In the genomic region with DNA sequence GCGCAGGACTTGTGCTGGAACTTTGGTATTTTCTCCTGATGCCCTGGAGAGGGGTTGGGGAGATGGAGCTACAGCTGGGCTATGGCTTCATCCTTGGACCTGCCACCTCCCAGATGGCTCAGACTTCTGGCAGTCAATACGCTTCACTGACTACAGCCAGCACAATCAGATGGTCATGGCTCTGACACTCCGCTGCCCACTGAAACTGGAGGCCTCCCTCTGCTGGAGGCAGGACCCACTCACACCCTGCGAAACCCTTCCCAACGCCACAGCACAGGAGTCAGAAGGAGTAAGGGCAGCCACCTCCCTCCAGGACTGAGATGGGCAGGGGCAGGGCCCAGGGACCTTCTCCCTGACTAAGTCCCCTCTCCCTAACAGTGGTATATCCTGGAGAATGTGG, we compare ENCODE assay signal across 12 mouse cellular contexts. TPM values are rescaled to one million over a fixed set of nuclear protein-coding genes. Genes with fewer than 3 reads are reported as not detected.
DNase-seq lines count a peak whose midpoint lies in the region; ATAC-seq lines count a peak whose summit lies in the region.
"Had no signal": no experiment of that assay in that cellular context is flagged by ENCODE, and none has a peak within 500 bp of the region (broad histone marks: within the 10 kb centered on the region; RNA-seq: fewer than 3 reads in every experiment).

No protein-coding gene starts in this region.

- no peak for DNase-seq in kidney, adult 18-20 months
- peak; percentile 49 for DNase-seq in lung, postnatal 10 days
- DNase-seq in lung, postnatal 25 days (ENCODE audit: low spot score) = no peak
- DNase-seq in embryonic facial prominence, embryonic 14.5 days (ENCODE audit: low spot score) = no peak
- DNase-seq in retina, postnatal 1 day = peak; percentile 78
- DNase-seq in left cerebral cortex, postnatal 36 days (ENCODE audit: low spot score in 2 of 2) = no peak
- DNase-seq: gastrocnemius, postnatal 36 days had no signal

- H3K4me1 ChIP-seq in kidney, embryonic 14.5 days (ENCODE audit: control insufficient read depth, insufficient read depth, low read length) = peaks cover 9% of the 10 kb centered on the region; the same call in 1 of the 2 replicates
- H3K4me1 ChIP-seq in embryonic facial prominence, embryonic 14.5 days (ENCODE audit: control insufficient read depth, insufficient read depth, low read length) = peaks cover 7% of the 10 kb centered on the region; the same call in 1 of the 2 replicates

- ATAC-seq in kidney, embryonic 14.5 days (ENCODE audit: low FRiP score, low TSS enrichment) = peak; percentile 55
- no peak for ATAC-seq in embryonic facial prominence, embryonic 14.5 days (ENCODE audit: low read depth)
- ATAC-seq: forebrain, embryonic 14.5 days had no signal

- peaks cover 8% of the 10 kb centered on the region; the same call in 1 of the 2 replicates for H3K27me3 ChIP-seq in kidney, embryonic 14.5 days (ENCODE audit: control insufficient read depth, insufficient read depth, low read length)
- H3K27me3 ChIP-seq in embryonic facial prominence, embryonic 14.5 days (replicated peaks; ENCODE audit: control insufficient read depth, insufficient read depth, low read length) = peaks cover 13% of the 10 kb centered on the region

- WGBS in kidney, embryonic 14.5 days = 31% methylated on average over 5 of the region's 5 CpGs
- 48% methylated on average over 5 of the region's 5 CpGs for WGBS in embryonic facial prominence, embryonic 14.5 days

- H3K36me3 ChIP-seq in kidney, embryonic 14.5 days (ENCODE audit: control insufficient read depth, insufficient read depth, low read length) = no peaks in the 10 kb centered on the region
- no peaks in the 10 kb centered on the region for H3K36me3 ChIP-seq in embryonic facial prominence, embryonic 14.5 days (ENCODE audit: control insufficient read depth, insufficient read depth, low read length)

- no peak overlapping the region for H3K27ac ChIP-seq in kidney, embryonic 14.5 days (ENCODE audit: low read depth, low read length)
- H3K27ac ChIP-seq in embryonic facial prominence, embryonic 14.5 days (replicated peaks; ENCODE audit: low read depth, low read length) = no peak overlapping the region

- intact Hi-C loops in left cerebral cortex, postnatal 36 days (cut with DNase I) = no loop called here

- no peaks in the 10 kb centered on the region for H3K9me3 ChIP-seq in kidney, embryonic 14.5 days (ENCODE audit: control insufficient read depth, low read length)
- H3K9me3 ChIP-seq in embryonic facial prominence, embryonic 14.5 days (ENCODE audit: control insufficient read depth, low read length) = no peaks in the 10 kb centered on the region

- no peak overlapping the region for H3K9ac ChIP-seq in kidney, embryonic 14.5 days (ENCODE audit: low read depth, low read length)
- H3K9ac ChIP-seq in embryonic facial prominence, embryonic 14.5 days (ENCODE audit: low read depth, low read length) = peak overlapping the region; percentile 19; the same call in 1 of the 2 replicates

- no peak overlapping the region for H3K4me3 ChIP-seq in kidney, embryonic 14.5 days (ENCODE audit: low read length)
- H3K4me3 ChIP-seq in embryonic facial prominence, embryonic 14.5 days (ENCODE audit: low read depth, low read length) = no peak overlapping the region

- no peak overlapping the region for H3K4me2 ChIP-seq in kidney, embryonic 14.5 days (replicated peaks; ENCODE audit: low read depth, low read length)
- H3K4me2 ChIP-seq in embryonic facial prominence, embryonic 14.5 days (ENCODE audit: low read depth, low read length) = no peak overlapping the region

RNA-seq across cellular contexts. Expression of a gene that starts 5.6 kb away (rescaled TPM):
- 9.3 and 9.5 TPM in 2 replicates for polyA plus RNA-seq in kidney, embryonic 14.5 days (2014; fragmentation: Nextera tagmentation; extraction: Ambion mirVana)
- polyA plus RNA-seq in embryonic facial prominence, embryonic 14.5 days (2014; fragmentation: Nextera tagmentation; extraction: Ambion mirVana) = 15.7 and 20.2 TPM in 2 replicates
- 1 to 10 TPM; 4.7 to 5.3 TPM for total RNA-seq in left cerebral cortex, postnatal 36 days (2021)
- total RNA-seq: megakaryocyte progenitor cell, adult 5-6 weeks had no signal

RNA-seq across cellular contexts. Expression of a gene that starts 7.3 kb away (rescaled TPM):
- polyA plus RNA-seq in kidney, embryonic 14.5 days (2014; fragmentation: Nextera tagmentation; extraction: Ambion mirVana) = 3.5 and 6.1 TPM in 2 replicates
- polyA plus RNA-seq in embryonic facial prominence, embryonic 14.5 days (2014; fragmentation: Nextera tagmentation; extraction: Ambion mirVana) = 3.6 and 5.6 TPM in 2 replicates
- total RNA-seq in left cerebral cortex, postnatal 36 days (2021) = under 1 TPM; 0.54 to 0.57 TPM
- polyA plus RNA-seq: forebrain, embryonic 14.5 days had no signal

RNA-seq across cellular contexts. Expression of a gene that starts 17.5 kb away (rescaled TPM):
- 22.9 and 25.4 TPM in 2 replicates for polyA plus RNA-seq in kidney, embryonic 14.5 days (2014; fragmentation: Nextera tagmentation; extraction: Ambion mirVana)
- polyA plus RNA-seq in embryonic facial prominence, embryonic 14.5 days (2014; fragmentation: Nextera tagmentation; extraction: Ambion mirVana) = 24.8 and 25.3 TPM in 2 replicates
- 100 to 1,000 TPM; 102 to 119 TPM for total RNA-seq in left cerebral cortex, postnatal 36 days (2021)

RNA-seq across cellular contexts. Expression of a gene that starts 23.2 kb away (rescaled TPM):
- 95.9 and 103 TPM in 2 replicates for polyA plus RNA-seq in kidney, embryonic 14.5 days (2014; fragmentation: Nextera tagmentation; extraction: Ambion mirVana)
- 72.5 and 75.9 TPM in 2 replicates for polyA plus RNA-seq in embryonic facial prominence, embryonic 14.5 days (2014; fragmentation: Nextera tagmentation; extraction: Ambion mirVana)
- 10 to 100 TPM; 38.0 to 41.8 TPM for total RNA-seq in left cerebral cortex, postnatal 36 days (2021)

RNA-seq across cellular contexts. Expression of a gene that starts 30.0 kb away (rescaled TPM):
- polyA plus RNA-seq in kidney, embryonic 14.5 days (2014; fragmentation: Nextera tagmentation; extraction: Ambion mirVana) = not detected in 2 replicates
- polyA plus RNA-seq in embryonic facial prominence, embryonic 14.5 days (2014; fragmentation: Nextera tagmentation; extraction: Ambion mirVana) = 0.47 and 3.3 TPM in 2 replicates
- not detected for total RNA-seq in left cerebral cortex, postnatal 36 days (2021)
- total RNA-seq: left cerebral cortex, postnatal 14 days; megakaryocyte progenitor cell, adult 5-6 weeks had no signal
- polyA plus RNA-seq: embryonic facial prominence, embryonic 11.5 days; forebrain, embryonic 14.5 days had no signal

Comparison
In these comparisons a context has a peak if more than half of its experiments do, and no peak if none do; other contexts are left out.
1. DNase-seq: peak in lung, postnatal 10 days (single experiment) and retina, postnatal 1 day (single experiment); none in kidney, adult 18-20 months (single experiment), lung, postnatal 25 days (single experiment), embryonic facial prominence, embryonic 14.5 days (single experiment) and left cerebral cortex, postnatal 36 days (0 of 2).